Mouse (Mus musculus) lung, postnatal 0 days (tissue): Measurements from ENCODE around the gene Ccser1. TPM values are rescaled to one million over a fixed set of nuclear protein-coding genes. Genes with fewer than 3 reads are reported as not detected.
A peak's percentile ranks its signal among the peaks of the same experiment; 100 is the strongest.

ENCODE experiments used
- ATAC-seq: fragments of 200-750 bp; cut with Nextera tagmentation; 2 replicates; pipeline ENCODE4 v1.8.0; 2017; ENCODE audit warnings: moderate library complexity
- DNase-seq: peaks from one replicate; pipeline ENCODE4 v3.0.0-alpha.2; 2016; ENCODE audit warnings: low spot score
- H3K27ac ChIP-seq: fragments of 300-500 bp; sonication (generic); 2 replicates; pipeline ENCODE4 v1.5.1; 2014; ENCODE audit warnings: antibody characterized with exemption, mild to moderate bottlenecking, low read length, mixed read lengths
- H3K27me3 ChIP-seq: fragments of 300-500 bp; sonication (generic); replicated peaks from 2 replicates; pipeline ENCODE4 v1.6.1; 2014; ENCODE audit warnings: low read length, mixed read lengths; ENCODE audit not compliant: insufficient read depth
- H3K36me3 ChIP-seq: fragments of 300-500 bp; sonication (generic); 2 replicates; pipeline ENCODE4 v1.6.1; 2014; ENCODE audit warnings: low read length, mixed read lengths; ENCODE audit not compliant: insufficient read depth
- H3K4me1 ChIP-seq: fragments of 300-500 bp; sonication (generic); 2 replicates; pipeline ENCODE4 v1.6.1; 2014; ENCODE audit warnings: antibody characterized with exemption, low read depth, low read length, mixed read lengths; ENCODE audit not compliant: insufficient read depth
- H3K4me2 ChIP-seq: fragments of 300-500 bp; sonication (generic); replicated peaks from 2 replicates; pipeline ENCODE4 v1.6.1; 2014; ENCODE audit warnings: low read depth, mild to moderate bottlenecking, low read length, moderate library complexity, mixed read lengths
- H3K4me3 ChIP-seq: fragments of 300-500 bp; sonication (generic); 2 replicates; pipeline ENCODE4 v1.5.1; 2014; ENCODE audit warnings: low read depth, low read length
- H3K9ac ChIP-seq: fragments of 300-500 bp; sonication (generic); replicated peaks from 2 replicates; pipeline ENCODE4 v1.6.1; 2014; ENCODE audit warnings: low read depth, mild to moderate bottlenecking
- H3K9me3 ChIP-seq: fragments of 300-500 bp; sonication (generic); 2 replicates; pipeline ENCODE4 v1.6.1; 2016; ENCODE audit warnings: low read length, mixed read lengths
- CTCF ChIP-seq: IDR thresholded peaks from 2 replicates; pipeline ENCODE4 v1.5.1; 2016; ENCODE audit warnings: antibody characterized with exemption, mild to moderate bottlenecking
- EP300 ChIP-seq: IDR thresholded peaks from 2 replicates; pipeline ENCODE4 v1.6.1; 2016; ENCODE audit warnings: antibody characterized with exemption, mild to moderate bottlenecking, control low read depth
- WGBS: fragments of 180-500 bp; shearing (Covaris S2); extraction: QIAGEN DNeasy Blood & Tissue Kit; methylation state at CpG from one replicate; pipeline ENCODE4 v1.1.7; 2014; 5-methylcytosine and 5-hydroxymethylcytosine counted together
- polyA plus RNA-seq: library from polyadenylated mRNA; unstranded; fragments of >200 nt; fragmentation: Nextera tagmentation; extraction: Ambion mirVana; gene quantifications from 2 replicates; pipeline ENCODE4 v1.2.1, GENCODE M21; 2015

Ccser1 gene
- polyA plus RNA-seq, 1 experiment from 2014 or later, result 7.5 TPM

GRCm38 (mm10) chr6:61765801-61766200 lies 585.7 kb downstream of the Ccser1 start:
- TF ChIP-seq EP300 (no peak), CTCF (no peak)
- Histone ChIP-seq H3K4me2 (no peak overlapping the region), H3K36me3 (no peaks in the 10 kb centered on the region), H3K4me1 (no peaks in the 10 kb centered on the region), H3K27ac (no peak overlapping the region), H3K9ac (no peak overlapping the region), H3K4me3 (no peak overlapping the region), H3K9me3 (no peaks in the 10 kb centered on the region), H3K27me3 (no peaks in the 10 kb centered on the region)
- 63% methylated on average over 2 of the region's 2 CpGs for WGBS
- no peak for DNase-seq
- no peak for ATAC-seq

DNA sequence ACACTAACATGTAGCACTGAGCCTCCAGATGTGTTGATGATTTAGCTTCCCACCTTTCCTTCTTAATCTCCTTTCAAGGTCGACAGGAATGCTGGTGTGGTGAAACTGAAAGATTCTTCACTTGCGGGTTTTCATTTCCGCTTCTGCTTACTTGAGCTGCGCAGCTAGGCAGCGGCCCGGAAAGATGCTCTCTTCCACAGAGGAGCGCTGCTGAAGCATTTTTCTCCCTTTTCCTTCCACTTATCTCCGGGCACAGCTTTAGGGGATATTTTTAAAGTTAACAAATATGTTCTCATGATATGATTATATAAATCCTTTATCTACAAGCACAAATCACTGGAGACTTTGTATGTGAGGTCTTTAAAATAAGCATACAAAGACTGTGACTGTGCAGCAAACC lies 587.0 kb downstream of the Ccser1 start:
- H3K9me3 ChIP-seq, result no peaks in the 10 kb centered on the region
- ATAC-seq, result no peak
- WGBS, result 68% methylated on average over 8 of the region's 8 CpGs

DNA sequence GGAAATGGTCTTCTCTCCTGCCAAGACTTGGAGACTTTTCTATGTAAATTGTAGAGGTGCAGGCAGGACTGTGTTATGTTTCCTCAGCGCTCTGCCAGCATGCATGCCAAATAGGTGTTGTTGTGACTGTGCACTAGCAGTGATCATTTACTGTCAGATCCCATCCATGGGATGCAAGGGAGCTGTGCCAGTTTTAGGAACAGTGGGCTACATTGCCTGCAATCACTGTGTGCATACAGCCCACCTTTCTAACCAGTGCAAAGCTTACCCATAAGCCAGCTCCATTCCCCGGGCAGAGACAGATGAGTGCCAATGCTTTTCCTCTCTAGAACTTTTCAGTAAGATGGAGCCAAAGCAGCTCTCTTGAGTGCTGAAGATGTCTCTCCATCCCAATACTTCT lies 606.6 kb downstream of the Ccser1 start:
- no peak for DNase-seq
- Histone ChIP-seq H3K4me3 (no peak overlapping the region), H3K4me2 (no peak overlapping the region), H3K9me3 (no peaks in the 10 kb centered on the region), H3K27ac (no peak overlapping the region), H3K9ac (no peak overlapping the region), H3K36me3 (no peaks in the 10 kb centered on the region), H3K27me3 (no peaks in the 10 kb centered on the region), H3K4me1 (no peaks in the 10 kb centered on the region)
- no peak for TF ChIP-seq CTCF
- TF ChIP-seq EP300, result no peak
- no peak for ATAC-seq
- 80% methylated on average over 2 of the region's 2 CpGs for WGBS

More for the DNA sequence above, 587.0 kb downstream of the Ccser1 start:
- no peak for TF ChIP-seq CTCF
- no peak for TF ChIP-seq EP300
- no peaks in the 10 kb centered on the region for H3K27me3 ChIP-seq
- no peak overlapping the region for H3K27ac ChIP-seq
- no peaks in the 10 kb centered on the region for H3K4me1 ChIP-seq
- H3K36me3 ChIP-seq, result no peaks in the 10 kb centered on the region
- no peak overlapping the region for H3K4me3 ChIP-seq
- H3K9ac ChIP-seq, result no peak overlapping the region
- DNase-seq, result no peak
- H3K4me2 ChIP-seq, result no peak overlapping the region

- H3K36me3 ChIP-seq, result no peaks in the 10 kb centered on the region
- H3K4me3 ChIP-seq, result no peak overlapping the region
- no peak for DNase-seq
- TF ChIP-seq CTCF (no peak), EP300 (no peak)
- H3K9ac ChIP-seq, result no peak overlapping the region
- 61% methylated on average over 3 of the region's 3 CpGs for WGBS
- no peak overlapping the region for H3K4me2 ChIP-seq
- ATAC-seq, result no peak
- H3K27me3 ChIP-seq, result no peaks in the 10 kb centered on the region
- H3K9me3 ChIP-seq, result no peaks in the 10 kb centered on the region
- H3K4me1 ChIP-seq, result no peaks in the 10 kb centered on the region
- no peak overlapping the region for H3K27ac ChIP-seq
Measured at GRCm38 (mm10) chr6:61800889-61801288, 620.8 kb downstream of the Ccser1 start.

- ATAC-seq (peak; percentile 72), DNase-seq (peak; percentile 46)
- no peak overlapping the region for H3K4me2 ChIP-seq
- TF ChIP-seq CTCF, result no peak
- H3K27me3 ChIP-seq, result no peaks in the 10 kb centered on the region
- H3K9ac ChIP-seq, result no peak overlapping the region
- 67% methylated on average over 1 of the region's 1 CpGs for WGBS
- no peaks in the 10 kb centered on the region for H3K4me1 ChIP-seq
- H3K4me3 ChIP-seq, result no peak overlapping the region
- H3K9me3 ChIP-seq, result no peaks in the 10 kb centered on the region
- no peaks in the 10 kb centered on the region for H3K36me3 ChIP-seq
- no peak overlapping the region for H3K27ac ChIP-seq
Measured at GRCm38 (mm10) chr6:61805481-61805880, 625.4 kb downstream of the Ccser1 start.

DNA sequence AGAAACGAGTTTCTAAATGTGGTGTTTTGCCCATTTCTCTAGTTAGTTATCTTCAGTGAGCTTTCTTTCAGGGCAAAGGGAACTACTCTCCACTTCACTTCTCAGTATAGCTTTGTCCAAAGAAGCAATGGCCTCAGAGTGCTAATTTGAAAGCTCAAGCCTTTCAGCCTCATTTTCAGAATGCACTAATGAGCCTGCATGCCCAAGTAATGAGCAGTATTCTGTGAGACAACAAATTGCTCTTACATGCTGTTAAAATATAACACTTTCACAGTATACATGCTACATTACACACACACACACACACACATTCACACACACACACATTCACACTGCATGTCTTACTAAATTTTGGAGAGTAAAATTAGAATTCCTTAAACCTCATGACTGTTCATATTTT lies 637.6 kb downstream of the Ccser1 start:
- WGBS, result 53% methylated on average over 1 of the region's 1 CpGs
- Histone ChIP-seq H3K9ac (no peak overlapping the region), H3K4me1 (no peaks in the 10 kb centered on the region), H3K4me3 (no peak overlapping the region), H3K9me3 (no peaks in the 10 kb centered on the region), H3K27ac (no peak overlapping the region), H3K27me3 (no peaks in the 10 kb centered on the region), H3K36me3 (no peaks in the 10 kb centered on the region), H3K4me2 (no peak overlapping the region)
- DNase-seq, result no peak
- no peak for ATAC-seq
- TF ChIP-seq CTCF, result no peak
- no peak for TF ChIP-seq EP300

DNA sequence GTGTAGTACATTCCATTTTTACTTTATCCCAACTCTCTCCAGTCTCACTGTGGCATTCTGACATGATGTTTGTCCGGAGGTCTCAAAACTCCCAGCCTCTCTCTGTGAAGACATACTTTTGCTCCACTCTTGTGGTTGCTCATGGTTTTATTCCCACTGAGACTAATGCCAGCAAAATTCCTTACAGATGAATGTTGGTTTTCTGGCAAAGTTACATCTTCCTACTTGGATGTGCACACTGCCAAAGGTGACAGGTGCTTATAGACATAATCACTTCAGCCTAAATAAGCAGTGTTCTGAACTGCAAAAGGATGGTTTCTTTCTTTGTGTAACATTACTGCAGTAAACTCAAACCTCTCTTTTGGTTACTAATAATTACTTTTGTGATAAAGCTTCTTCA lies 696.2 kb downstream of the Ccser1 start:
- no peaks in the 10 kb centered on the region for H3K9me3 ChIP-seq
- H3K27ac ChIP-seq, result no peak overlapping the region
- no peak overlapping the region for H3K9ac ChIP-seq
- no peaks in the 10 kb centered on the region for H3K4me1 ChIP-seq
- no peak overlapping the region for H3K4me3 ChIP-seq
- H3K4me2 ChIP-seq, result no peak overlapping the region
- no peaks in the 10 kb centered on the region for H3K27me3 ChIP-seq
- no peaks in the 10 kb centered on the region for H3K36me3 ChIP-seq
- whole genome bisulfite sequencing, result 89% methylated on average over 1 of the region's 1 CpGs
- no peak for TF ChIP-seq CTCF
- TF ChIP-seq EP300, result no peak
- ATAC-seq (no peak), DNase-seq (no peak)
